Mouse (Mus musculus) lung, embryonic 15.5 days (tissue): ENCODE measurements around the gene Dmap1. TPM values are rescaled to one million over a fixed set of nuclear protein-coding genes. Genes with fewer than 3 reads are reported as not detected.

Experiments
- ATAC-seq: fragments of 200-750 bp; cut with Nextera tagmentation; 2 replicates; pipeline ENCODE4 v1.8.0; 2017; ENCODE audit warnings: moderate number of reproducible peaks, borderline replicate concordance; ENCODE audit not compliant: low FRiP score, low TSS enrichment; ENCODE audit errors: extremely low read depth
- H3K27ac ChIP-seq: fragments of 300-500 bp; sonication (generic); 2 replicates; pipeline ENCODE4 v1.5.1; 2015; ENCODE audit warnings: moderate library complexity, mild to moderate bottlenecking, inconsistent platforms
- H3K27me3 ChIP-seq: fragments of 300-500 bp; sonication (generic); 2 replicates; pipeline ENCODE4 v1.6.1; 2015; ENCODE audit warnings: inconsistent platforms
- H3K36me3 ChIP-seq: fragments of 300-500 bp; sonication (generic); 2 replicates; pipeline ENCODE4 v1.6.1; 2015; ENCODE audit warnings: inconsistent platforms
- H3K4me1 ChIP-seq: fragments of 300-500 bp; sonication (generic); 2 replicates; pipeline ENCODE4 v1.6.1; 2015; ENCODE audit warnings: inconsistent platforms
- H3K4me2 ChIP-seq: fragments of 300-500 bp; sonication (generic); 2 replicates; pipeline ENCODE4 v1.6.1; 2015; ENCODE audit warnings: inconsistent platforms, mild to moderate bottlenecking, moderate library complexity
- H3K4me3 ChIP-seq: fragments of 300-500 bp; sonication (generic); 2 replicates; pipeline ENCODE4 v1.5.1; 2015; ENCODE audit warnings: mild to moderate bottlenecking, inconsistent platforms
- H3K9ac ChIP-seq: fragments of 300-500 bp; sonication (generic); 2 replicates; pipeline ENCODE4 v1.6.1; 2015; ENCODE audit warnings: inconsistent platforms
- H3K9me3 ChIP-seq: fragments of 300-500 bp; sonication (generic); 2 replicates; pipeline ENCODE4 v1.6.1; 2016; ENCODE audit warnings: inconsistent platforms
- WGBS: fragments of 180-500 bp; shearing (Covaris S2); methylation state at CpG from one replicate; pipeline ENCODE4 v1.1.7; 2015; 5-methylcytosine and 5-hydroxymethylcytosine counted together
- polyA plus RNA-seq: library from polyadenylated mRNA; unstranded; fragments of >200 nt; fragmentation: Nextera tagmentation; extraction: Ambion mirVana; gene quantifications from 2 replicates; pipeline ENCODE4 v1.2.1, GENCODE M21; 2015

Dmap1 gene
- polyA plus RNA-seq, 1 experiment from 2014 or later, result 58.7 TPM

DNA sequence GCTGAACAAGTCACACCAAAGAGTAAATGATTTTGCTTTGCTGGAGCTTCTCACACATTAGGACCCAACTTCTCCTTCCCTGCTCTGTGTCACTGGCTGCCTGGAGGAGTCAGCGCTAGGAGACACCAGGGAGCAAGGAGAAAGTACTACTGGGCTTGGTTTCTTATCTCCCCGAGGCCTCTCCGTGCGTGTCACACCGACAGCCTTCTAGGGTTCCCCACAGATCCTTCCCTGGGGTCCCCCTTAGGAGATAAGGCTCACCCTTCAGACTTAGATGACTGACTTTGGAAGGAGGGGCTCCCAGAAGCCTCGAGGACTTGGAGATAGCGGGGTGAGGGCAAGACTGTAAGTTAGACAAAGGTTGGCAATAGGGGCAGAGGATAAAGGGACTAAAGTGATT lies 47.4 kb downstream of the Dmap1 start:
- Histone ChIP-seq H3K4me3 (no peak overlapping the region), H3K36me3 (no peaks in the 10 kb centered on the region), H3K9ac (no peak overlapping the region), H3K9me3 (no peaks in the 10 kb centered on the region), H3K27ac (no peak overlapping the region), H3K4me2 (no peak overlapping the region), H3K27me3 (no peaks in the 10 kb centered on the region), H3K4me1 (no peaks in the 10 kb centered on the region)
- WGBS, result 81% methylated on average over 7 of the region's 7 CpGs
- no peak for ATAC-seq

- no peak overlapping the region for H3K4me3 ChIP-seq
- H3K4me1 ChIP-seq, result no peaks in the 10 kb centered on the region
- no peak overlapping the region for H3K27ac ChIP-seq
- no peaks in the 10 kb centered on the region for H3K9me3 ChIP-seq
- WGBS, result 64% methylated on average over 5 of the region's 5 CpGs
- no peak overlapping the region for H3K9ac ChIP-seq
- H3K27me3 ChIP-seq, result no peaks in the 10 kb centered on the region
- H3K4me2 ChIP-seq, result no peak overlapping the region
- ATAC-seq, result no peak
- no peaks in the 10 kb centered on the region for H3K36me3 ChIP-seq
These were observed 48.5 kb downstream of the Dmap1 start for GRCm38 (mm10) chr4:117633527-117633926.

GRCm38 (mm10) chr4:117630053-117630670 lies 51.9 kb downstream of the Dmap1 start:
- no peaks in the 10 kb centered on the region for H3K4me1 ChIP-seq
- no peak overlapping the region for H3K4me2 ChIP-seq
- H3K9ac ChIP-seq, result no peak overlapping the region
- H3K9me3 ChIP-seq, result no peaks in the 10 kb centered on the region
- H3K36me3 ChIP-seq, result peaks cover 10% of the 10 kb centered on the region; the same call in 1 of the 2 replicates
- no peak for ATAC-seq
- H3K4me3 ChIP-seq, result no peak overlapping the region
- no peak overlapping the region for H3K27ac ChIP-seq
- WGBS, result 62% methylated on average over 6 of the region's 6 CpGs
- no peaks in the 10 kb centered on the region for H3K27me3 ChIP-seq

- Histone ChIP-seq H3K9me3 (no peaks in the 10 kb centered on the region), H3K4me2 (no peak overlapping the region), H3K4me3 (no peak overlapping the region), H3K36me3 (peaks cover 15% of the 10 kb centered on the region), H3K4me1 (no peaks in the 10 kb centered on the region), H3K27me3 (no peaks in the 10 kb centered on the region), H3K27ac (no peak overlapping the region), H3K9ac (no peak overlapping the region)
- no peak for ATAC-seq
- WGBS, result 70% methylated on average over 1 of the region's 1 CpGs
These were observed 53.6 kb downstream of the Dmap1 start for GRCm38 (mm10) chr4:117628464-117628863.

Other genes starting within 250 kb of the Dmap1 start
- gene Rnf220, start 185.2 kb downstream of the Dmap1 start, polyA plus RNA-seq, result 70.1 and 73.3 TPM in 2 replicates
- gene Eri3, start 131.9 kb downstream of the Dmap1 start, polyA plus RNA-seq, result 156 and 157 TPM in 2 replicates
- not detected in 2 replicates for gene Gm12845, start 42.1 kb upstream of the Dmap1 start, polyA plus RNA-seq
- gene Klf17, start 83.4 kb upstream of the Dmap1 start, polyA plus RNA-seq, result not detected in 2 replicates
- gene Slc6a9, start 152.2 kb upstream of the Dmap1 start, polyA plus RNA-seq, result 8.0 and 8.9 TPM in 2 replicates
- gene Ccdc24, start 190.3 kb upstream of the Dmap1 start, polyA plus RNA-seq, result 0.73 and 1.9 TPM in 2 replicates
- 16.4 and 16.5 TPM in 2 replicates for gene B4galt2, start 201.2 kb upstream of the Dmap1 start, polyA plus RNA-seq
- gene Atp6v0b, start 205.1 kb upstream of the Dmap1 start, polyA plus RNA-seq, result 177 and 185 TPM in 2 replicates
- gene Dph2, start 209.8 kb upstream of the Dmap1 start, polyA plus RNA-seq, result 18.2 and 19.3 TPM in 2 replicates
- gene Ipo13, start 232.7 kb upstream of the Dmap1 start, polyA plus RNA-seq, result 37.9 and 41.2 TPM in 2 replicates
- gene Artn, start 247.5 kb upstream of the Dmap1 start, polyA plus RNA-seq, result 3.1 and 3.2 TPM in 2 replicates